Comparison of ENCODE assay signal across 10 mouse cellular contexts in the genomic region with DNA sequence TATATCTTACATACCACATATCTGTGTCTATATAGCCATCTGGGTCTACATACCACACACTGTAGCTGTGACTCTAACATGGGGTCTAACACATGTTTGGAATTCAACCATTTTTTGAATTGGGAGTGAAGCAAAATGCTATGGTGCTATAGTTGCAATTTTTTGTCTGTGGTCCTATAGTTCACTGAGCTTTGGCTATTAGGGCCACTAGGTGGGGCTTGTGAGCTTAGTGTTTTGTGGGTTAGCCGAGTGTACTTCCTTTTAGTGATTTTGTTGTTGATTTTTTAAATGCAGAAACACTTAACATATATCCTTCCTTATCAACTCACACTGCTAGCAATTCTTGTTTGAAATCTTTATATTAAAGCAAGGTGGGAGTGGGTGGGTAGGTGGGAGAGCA.
DNase-seq lines count a peak whose midpoint lies in the region; ATAC-seq and TF ChIP-seq lines count a peak whose summit lies in the region.
"Had no signal": no experiment of that assay in that cellular context is flagged by ENCODE, and none has a peak within 500 bp of the region (broad histone marks: within the 10 kb centered on the region; RNA-seq: fewer than 3 reads in every experiment).

No protein-coding gene starts in this region.

- no peak overlapping the region for H3K9ac ChIP-seq in liver, postnatal 0 days (replicated peaks)

- no peak overlapping the region for H3K27ac ChIP-seq in liver, postnatal 0 days (ENCODE audit: low read depth)

- H3K4me1 ChIP-seq in liver, postnatal 0 days (ENCODE audit: insufficient read depth), result no peaks in the 10 kb centered on the region

- H3K4me3 ChIP-seq in liver, postnatal 0 days (ENCODE audit: low read depth, low read length), result no peak overlapping the region
- H3K4me3 ChIP-seq: myocyte had no signal

- TF ChIP-seq CTCF in liver, postnatal 0 days (IDR thresholded peaks at IDR 0.05; ENCODE audit: low read depth), result peak; percentile 43

- peak; percentile 90 for ATAC-seq in common myeloid progenitor, adult 5-6 weeks (replicated peaks; ENCODE audit: low read depth, poor library complexity, severe bottlenecking)
- ATAC-seq in liver, postnatal 0 days, result no peak
- ATAC-seq in megakaryocyte, adult 5-6 weeks (ENCODE audit: poor library complexity, severe bottlenecking), result no peak

- WGBS in liver, postnatal 0 days (ENCODE audit: insufficient replicate concordance), result 3% methylated on average over 1 of the region's 1 CpGs

- H3K36me3 ChIP-seq in liver, postnatal 0 days (replicated peaks; ENCODE audit: insufficient read depth, low read length), result no peaks in the 10 kb centered on the region

- H3K27me3 ChIP-seq in liver, postnatal 0 days (ENCODE audit: insufficient read depth, low read length), result no peaks in the 10 kb centered on the region

- peak; percentile 10 to 32 for DNase-seq in cerebellum, postnatal 14 days
- no peak for DNase-seq in cerebellum, adult 18-20 months
- peak; percentile 8 for DNase-seq in left cerebral cortex, postnatal 4 days
- no peak for DNase-seq in left cerebral cortex, postnatal 10 days (ENCODE audit: extremely low spot score in 1 of 2, low spot score in 2 of 2)
- no peak for DNase-seq in liver, postnatal 0 days
- no peak for DNase-seq in thymus, postnatal 4 days
- DNase-seq: cerebellum, adult 11 months had no signal

- H3K4me2 ChIP-seq in liver, postnatal 0 days (ENCODE audit: low read depth, low read length), result no peak overlapping the region

- intact Hi-C loops in left cerebral cortex, postnatal 4 days (cut with DNase I), result no loop called here
- intact Hi-C loops in left cerebral cortex, postnatal 10 days (cut with DNase I), result no loop called here

- no peaks in the 10 kb centered on the region for H3K9me3 ChIP-seq in liver, postnatal 0 days (ENCODE audit: low read length)

- no peak for TF ChIP-seq EP300 in liver, postnatal 0 days (IDR thresholded peaks at IDR 0.05; ENCODE audit: low read depth)

Comparison
In these comparisons a context has a peak if more than half of its experiments do, and no peak if none do; other contexts are left out.
1. DNase-seq: peak in cerebellum, postnatal 14 days (2 of 2) and left cerebral cortex, postnatal 4 days (single experiment); none in cerebellum, adult 18-20 months (0 of 2), left cerebral cortex, postnatal 10 days (0 of 2), liver, postnatal 0 days (single experiment) and thymus, postnatal 4 days (single experiment).